Mouse (Mus musculus): Measurements from ENCODE around the gene Tulp1. TPM values are rescaled to one million over a fixed set of nuclear protein-coding genes. Genes with fewer than 3 reads are reported as not detected.
"Not testable (repeated sequence)": the region's sequence is repeated elsewhere in the genome, so short reads cannot be mapped to it uniquely, and the experiment has no call there.

Gene Tulp1
- total and polyA plus RNA-seq, 2 experiments = not detected

GRCm38 (mm10) chr17:28406471-28406870 is 41.4 kb upstream of the Tulp1 start:
- Histone ChIP-seq H3K79me2 (ENCODE audit: control insufficient read depth, insufficient read depth, low read length) (no peaks in the 10 kb centered on the region), H3K36me3 (ENCODE audit: control insufficient read depth, insufficient read depth, low read length) (peaks cover 34% of the 10 kb centered on the region; the same call in 1 of the 2 replicates), H3K27me3 (ENCODE audit: control insufficient read depth, insufficient read depth, low read length) (no peaks in the 10 kb centered on the region), H3K4me3 (ENCODE audit: insufficient read depth, low read depth, low read length) (no peak overlapping the region), H3K4me1 (ENCODE audit: control insufficient read depth, insufficient read depth, low read length) (peaks cover 8% of the 10 kb centered on the region), H3K9ac (ENCODE audit: low read depth, low read length) (no peak overlapping the region), H3K27ac (replicated peaks; ENCODE audit: insufficient read depth, low read depth, low read length) (no peak overlapping the region)
- TF ChIP-seq CTCF (IDR thresholded peaks at IDR 0.05; ENCODE audit: low read depth, low read length) = no peak
- no peak for TF ChIP-seq POLR2A (IDR thresholded peaks at IDR 0.05; ENCODE audit: extremely low read depth, insufficient read depth, low read length)
- no peak for DNase-seq (ENCODE audit: extremely low read depth, low read depth, low spot score)
- 75% methylated on average over 7 of the region's 7 CpGs for WGBS

GRCm38 (mm10) chr17:28404745-28405144 is 39.7 kb upstream of the Tulp1 start:
- H3K27ac ChIP-seq (replicated peaks; ENCODE audit: insufficient read depth, low read depth, low read length); H3K4me1 ChIP-seq (ENCODE audit: control insufficient read depth, insufficient read depth, low read length); H3K4me3 ChIP-seq (ENCODE audit: insufficient read depth, low read depth, low read length); H3K79me2 ChIP-seq (ENCODE audit: control insufficient read depth, insufficient read depth, low read length); DNase-seq (ENCODE audit: extremely low read depth, low read depth, low spot score); H3K9ac ChIP-seq (ENCODE audit: low read depth, low read length); H3K27me3 ChIP-seq (ENCODE audit: control insufficient read depth, insufficient read depth, low read length): not testable (repeated sequence)
- WGBS = 88% methylated on average over 2 of the region's 2 CpGs
- H3K36me3 ChIP-seq (ENCODE audit: control insufficient read depth, insufficient read depth, low read length) = peaks cover 38% of the 10 kb centered on the region

GRCm38 (mm10) chr17:28404301-28404700 is 39.3 kb upstream of the Tulp1 start:
- Histone ChIP-seq H3K27ac (replicated peaks; ENCODE audit: insufficient read depth, low read depth, low read length) (no peak overlapping the region), H3K4me1 (ENCODE audit: control insufficient read depth, insufficient read depth, low read length) (peaks cover 8% of the 10 kb centered on the region), H3K27me3 (ENCODE audit: control insufficient read depth, insufficient read depth, low read length) (no peaks in the 10 kb centered on the region), H3K79me2 (ENCODE audit: control insufficient read depth, insufficient read depth, low read length) (no peaks in the 10 kb centered on the region), H3K4me3 (ENCODE audit: insufficient read depth, low read depth, low read length) (no peak overlapping the region), H3K36me3 (ENCODE audit: control insufficient read depth, insufficient read depth, low read length) (peaks cover 42% of the 10 kb centered on the region), H3K9ac (ENCODE audit: low read depth, low read length) (no peak overlapping the region)
- DNase-seq (ENCODE audit: extremely low read depth, low read depth, low spot score) = no peak
- 98% methylated on average over 11 of the region's 11 CpGs for WGBS
- TF ChIP-seq CTCF (IDR thresholded peaks at IDR 0.05; ENCODE audit: low read depth, low read length) (peak; percentile 19; the same call in 1 of the 2 replicates), POLR2A (IDR thresholded peaks at IDR 0.05; ENCODE audit: extremely low read depth, insufficient read depth, low read length) (no peak)

GRCm38 (mm10) chr17:28394994-28395393 is 30.0 kb upstream of the Tulp1 start:
- WGBS = 83% methylated on average over 7 of the region's 7 CpGs
- Histone ChIP-seq H3K79me2 (ENCODE audit: control insufficient read depth, insufficient read depth, low read length) (no peaks in the 10 kb centered on the region), H3K4me3 (ENCODE audit: insufficient read depth, low read depth, low read length) (no peak overlapping the region), H3K27ac (replicated peaks; ENCODE audit: insufficient read depth, low read depth, low read length) (no peak overlapping the region), H3K27me3 (ENCODE audit: control insufficient read depth, insufficient read depth, low read length) (no peaks in the 10 kb centered on the region), H3K36me3 (ENCODE audit: control insufficient read depth, insufficient read depth, low read length) (peaks cover 23% of the 10 kb centered on the region), H3K9ac (ENCODE audit: low read depth, low read length) (no peak overlapping the region), H3K4me1 (ENCODE audit: control insufficient read depth, insufficient read depth, low read length) (no peaks in the 10 kb centered on the region)
- DNase-seq (ENCODE audit: extremely low read depth, low read depth, low spot score) = no peak
- no peak for TF ChIP-seq CTCF (IDR thresholded peaks at IDR 0.05; ENCODE audit: low read depth, low read length)
- no peak for TF ChIP-seq POLR2A (IDR thresholded peaks at IDR 0.05; ENCODE audit: extremely low read depth, insufficient read depth, low read length)

GRCm38 (mm10) chr17:28394051-28394765 is 29.2 kb upstream of the Tulp1 start:
- no peak for DNase-seq (ENCODE audit: extremely low read depth, low read depth, low spot score)
- TF ChIP-seq POLR2A (IDR thresholded peaks at IDR 0.05; ENCODE audit: extremely low read depth, insufficient read depth, low read length) (no peak), CTCF (IDR thresholded peaks at IDR 0.05; ENCODE audit: low read depth, low read length) (no peak)
- Histone ChIP-seq H3K36me3 (ENCODE audit: control insufficient read depth, insufficient read depth, low read length) (peaks cover 15% of the 10 kb centered on the region; the same call in 1 of the 2 replicates), H3K9ac (ENCODE audit: low read depth, low read length) (no peak overlapping the region), H3K27ac (replicated peaks; ENCODE audit: insufficient read depth, low read depth, low read length) (no peak overlapping the region), H3K79me2 (ENCODE audit: control insufficient read depth, insufficient read depth, low read length) (no peaks in the 10 kb centered on the region), H3K27me3 (ENCODE audit: control insufficient read depth, insufficient read depth, low read length) (no peaks in the 10 kb centered on the region), H3K4me1 (ENCODE audit: control insufficient read depth, insufficient read depth, low read length) (no peaks in the 10 kb centered on the region), H3K4me3 (ENCODE audit: insufficient read depth, low read depth, low read length) (no peak overlapping the region)
- 76% methylated on average over 15 of the region's 15 CpGs for WGBS

Measured in liver, adult 2 months (tissue).